Mouse (Mus musculus) heart, adult 2 months (tissue): Measurements from ENCODE around the gene Tmem39b.

ENCODE experiments used
- CTCF ChIP-seq: fragments of 200-600 bp; IDR thresholded peaks from 2 replicates; pipeline ENCODE4 v1.8.1; 2022; ENCODE audit warnings: antibody characterized with exemption, mild to moderate bottlenecking, moderate library complexity
- POLR2A ChIP-seq: fragments of 200-500 bp; IDR thresholded peaks from 2 replicates; pipeline ENCODE4 v1.6.1; 2011; ENCODE audit warnings: mild to moderate bottlenecking, low read depth, low read length, control low read depth; ENCODE audit not compliant: insufficient read depth

- TF ChIP-seq CTCF (no peak), POLR2A (no peak)
Measured at GRCm38 (mm10) chr4:129661584-129661983, 35.1 kb downstream of the Tmem39b start.
